In genomic region chr3:89377831-89378230, GRCm38 (mm10) we compare ENCODE assay signal across 10 mouse cellular contexts. TPM values are rescaled to one million over a fixed set of nuclear protein-coding genes. Genes with fewer than 3 reads are reported as not detected.
DNase-seq lines count a peak whose midpoint lies in the region; ATAC-seq and TF ChIP-seq lines count a peak whose summit lies in the region.
"Had no signal": no experiment of that assay in that cellular context is flagged by ENCODE, and none has a peak within 500 bp of the region (broad histone marks: within the 10 kb centered on the region; RNA-seq: fewer than 3 reads in every experiment).

No protein-coding gene starts in this region.

- no peak overlapping the region for H3K4me3 ChIP-seq in left cerebral cortex, adult 2 months
- H3K4me3 ChIP-seq in embryonic facial prominence, embryonic 15.5 days (replicated peaks), result peak overlapping the region; percentile 58
- peak overlapping the region; percentile 53; the same call in 1 of the 2 replicates for H3K4me3 ChIP-seq in intestine, embryonic 14.5 days (ENCODE audit: low read depth, low read length)
- 0 out of 2 replicates have a peak overlapping the region, but pooled peaks have one; percentile 52 for H3K4me3 ChIP-seq in neural tube, embryonic 13.5 days

- intact Hi-C loops in left cerebral cortex, adult 2 months (cut with DNase I), result no loop called here
- intact Hi-C loops in left cerebral cortex, postnatal 14 days (cut with DNase I), result loop anchor here (5.0 kb wide), 1 partner anchor 109 kb away; no protein-coding TSS in a partner anchor

- H3K9me3 ChIP-seq in embryonic facial prominence, embryonic 15.5 days (replicated peaks), result no peaks in the 10 kb centered on the region
- H3K9me3 ChIP-seq in intestine, embryonic 14.5 days (ENCODE audit: control insufficient read depth, low read length), result no peaks in the 10 kb centered on the region
- no peaks in the 10 kb centered on the region for H3K9me3 ChIP-seq in neural tube, embryonic 13.5 days

- DNase-seq in left cerebral cortex, adult 2 months (ENCODE audit: extremely low spot score in 1 of 2, low spot score in 2 of 2), result no peak
- no peak for DNase-seq in left cerebral cortex, postnatal 14 days (ENCODE audit: low spot score in 2 of 2)
- no peak for DNase-seq in intestine, embryonic 14.5 days (ENCODE audit: low spot score)
- DNase-seq in layer of hippocampus, adult 9-11 months, result no peak
- DNase-seq in gastrocnemius, postnatal 25 days, result no peak
- DNase-seq in left cerebral cortex, adult 18-20 months (ENCODE audit: low spot score in 2 of 2), result no peak

- H3K27me3 ChIP-seq in embryonic facial prominence, embryonic 15.5 days, result no peaks in the 10 kb centered on the region
- H3K27me3 ChIP-seq in intestine, embryonic 14.5 days (replicated peaks; ENCODE audit: control insufficient read depth, insufficient read depth, low read length), result no peaks in the 10 kb centered on the region
- no peaks in the 10 kb centered on the region for H3K27me3 ChIP-seq in neural tube, embryonic 13.5 days

- H3K9ac ChIP-seq in embryonic facial prominence, embryonic 15.5 days, result no peak overlapping the region
- no peak overlapping the region for H3K9ac ChIP-seq in intestine, embryonic 14.5 days (ENCODE audit: low read length)
- no peak overlapping the region for H3K9ac ChIP-seq in neural tube, embryonic 13.5 days

- TF ChIP-seq CTCF in left cerebral cortex, adult 2 months (IDR thresholded peaks at IDR 0.05), result no peak

- H3K36me3 ChIP-seq in embryonic facial prominence, embryonic 15.5 days, result peaks cover 12% of the 10 kb centered on the region; the same call in 1 of the 2 replicates
- H3K36me3 ChIP-seq in intestine, embryonic 14.5 days (ENCODE audit: control insufficient read depth, insufficient read depth, low read length), result peaks cover 7% of the 10 kb centered on the region
- no peaks in the 10 kb centered on the region for H3K36me3 ChIP-seq in neural tube, embryonic 13.5 days

- H3K27ac ChIP-seq in left cerebral cortex, adult 2 months, result peak overlapping the region; percentile 93; the same call in 1 of the 2 replicates
- H3K27ac ChIP-seq in embryonic facial prominence, embryonic 15.5 days (replicated peaks), result peak overlapping the region; percentile 58; the same call in 1 of the 2 replicates
- no peak overlapping the region for H3K27ac ChIP-seq in intestine, embryonic 14.5 days (ENCODE audit: low read depth)
- H3K27ac ChIP-seq in neural tube, embryonic 13.5 days (replicated peaks), result no peak overlapping the region

- peak overlapping the region; percentile 76 for H3K4me2 ChIP-seq in embryonic facial prominence, embryonic 15.5 days (replicated peaks)
- H3K4me2 ChIP-seq in intestine, embryonic 14.5 days (ENCODE audit: low read length), result peak overlapping the region; percentile 62
- peak overlapping the region; percentile 76 for H3K4me2 ChIP-seq in neural tube, embryonic 13.5 days

- peaks cover 24% of the 10 kb centered on the region for H3K4me1 ChIP-seq in embryonic facial prominence, embryonic 15.5 days
- peaks cover 11% of the 10 kb centered on the region for H3K4me1 ChIP-seq in intestine, embryonic 14.5 days (replicated peaks; ENCODE audit: control insufficient read depth, insufficient read depth, low read length)
- peaks cover 21% of the 10 kb centered on the region for H3K4me1 ChIP-seq in neural tube, embryonic 13.5 days (replicated peaks)

- no peak for ATAC-seq in embryonic facial prominence, embryonic 15.5 days (ENCODE audit: insufficient number of reproducible peaks, low FRiP score, low TSS enrichment, low read depth)
- 0 out of 2 replicates have a peak, but pooled peaks have one; percentile 6 for ATAC-seq in intestine, embryonic 14.5 days (replicated peaks; ENCODE audit: low FRiP score, low TSS enrichment, low read depth)
- peak; percentile 20; the same call in 1 of the 2 replicates for ATAC-seq in neural tube, embryonic 13.5 days (ENCODE audit: low read depth)

- WGBS in embryonic facial prominence, embryonic 15.5 days, result 70% methylated on average over 4 of the region's 4 CpGs
- 83% methylated on average over 4 of the region's 4 CpGs for WGBS in intestine, embryonic 14.5 days
- WGBS in neural tube, embryonic 13.5 days, result 66% methylated on average over 4 of the region's 4 CpGs

RNA-seq across cellular contexts. Expression of gene Dcst1, which starts 12.8 kb away (rescaled TPM):
- under 1 TPM in 1 of 2 experiments, not detected in 1; 0.28 TPM for total RNA-seq in left cerebral cortex, adult 2 months (2021)
- total RNA-seq in left cerebral cortex, postnatal 14 days (2021), result under 1 TPM in 1 of 2 experiments, not detected in 1; 0.23 TPM
- 0.46 and 0.64 TPM in 2 replicates for polyA plus RNA-seq in embryonic facial prominence, embryonic 15.5 days (2015; fragmentation: Nextera tagmentation; extraction: Ambion mirVana)
- polyA plus RNA-seq in intestine, embryonic 14.5 days (2014; fragmentation: Nextera tagmentation; extraction: Ambion mirVana), result 0.15 and 0.34 TPM in 2 replicates
- polyA plus RNA-seq in neural tube, embryonic 13.5 days (2015; fragmentation: Nextera tagmentation; extraction: Ambion mirVana), result 0.88 and 1.1 TPM in 2 replicates
- total RNA-seq in gastrocnemius, postnatal 25 days (2021), result not detected
- not detected for total RNA-seq in left cerebral cortex, adult 18-20 months (2021)
- total RNA-seq: neutrophil, adult 5-6 weeks had no signal

RNA-seq across cellular contexts. Expression of gene Dcst2, which starts 16.1 kb away (rescaled TPM):
- under 1 TPM; 0.29 to 0.40 TPM for total RNA-seq in left cerebral cortex, adult 2 months (2021)
- total RNA-seq in left cerebral cortex, postnatal 14 days (2021), result under 1 TPM; 0.34 to 0.35 TPM
- polyA plus RNA-seq in embryonic facial prominence, embryonic 15.5 days (2015; fragmentation: Nextera tagmentation; extraction: Ambion mirVana), result 0.13 and 0.21 TPM in 2 replicates
- polyA plus RNA-seq in intestine, embryonic 14.5 days (2014; fragmentation: Nextera tagmentation; extraction: Ambion mirVana), result 0.35 and 0.40 TPM in 2 replicates
- polyA plus RNA-seq in neural tube, embryonic 13.5 days (2015; fragmentation: Nextera tagmentation; extraction: Ambion mirVana), result 0.17 TPM in 1 of 2 replicates, not detected in the other
- not detected for total RNA-seq in gastrocnemius, postnatal 25 days (2021)
- under 1 TPM; 0.19 to 0.42 TPM for total RNA-seq in left cerebral cortex, adult 18-20 months (2021)
- total RNA-seq: common myeloid progenitor, adult 5-6 weeks; neutrophil, adult 5-6 weeks had no signal

RNA-seq across cellular contexts. Expression of gene Zbtb7b, which starts 16.7 kb away (rescaled TPM):
- 10 to 100 TPM; 12.4 to 13.2 TPM for total RNA-seq in left cerebral cortex, adult 2 months (2021)
- 1 to 10 TPM; 8.0 to 9.1 TPM for total RNA-seq in left cerebral cortex, postnatal 14 days (2021)
- polyA plus RNA-seq in embryonic facial prominence, embryonic 15.5 days (2015; fragmentation: Nextera tagmentation; extraction: Ambion mirVana), result 8.2 and 9.0 TPM in 2 replicates
- 4.7 and 5.3 TPM in 2 replicates for polyA plus RNA-seq in intestine, embryonic 14.5 days (2014; fragmentation: Nextera tagmentation; extraction: Ambion mirVana)
- 0.54 and 0.68 TPM in 2 replicates for polyA plus RNA-seq in neural tube, embryonic 13.5 days (2015; fragmentation: Nextera tagmentation; extraction: Ambion mirVana)
- total RNA-seq in gastrocnemius, postnatal 25 days (2021), result 10 to 100 TPM; 23.0 to 23.7 TPM
- 10 to 100 TPM; 13.6 to 15.5 TPM for total RNA-seq in left cerebral cortex, adult 18-20 months (2021)

RNA-seq across cellular contexts. Expression of gene Lenep, which starts 24.8 kb away (rescaled TPM):
- total RNA-seq in left cerebral cortex, adult 2 months (2021), result 1 to 10 TPM; 1.1 to 3.5 TPM
- 1 to 10 TPM; 1.6 to 4.0 TPM for total RNA-seq in left cerebral cortex, postnatal 14 days (2021)
- polyA plus RNA-seq in embryonic facial prominence, embryonic 15.5 days (2015; fragmentation: Nextera tagmentation; extraction: Ambion mirVana), result 0.25 and 0.91 TPM in 2 replicates
- polyA plus RNA-seq in intestine, embryonic 14.5 days (2014; fragmentation: Nextera tagmentation; extraction: Ambion mirVana), result not detected in 2 replicates
- polyA plus RNA-seq in neural tube, embryonic 13.5 days (2015; fragmentation: Nextera tagmentation; extraction: Ambion mirVana), result 0.84 and 2.6 TPM in 2 replicates
- total RNA-seq in gastrocnemius, postnatal 25 days (2021), result 1 to 10 TPM in 1 of 2 experiments, not detected in 1; 1.2 TPM
- total RNA-seq in left cerebral cortex, adult 18-20 months (2021), result 1 to 10 TPM; 3.8 to 6.4 TPM
- total RNA-seq: common myeloid progenitor, adult 5-6 weeks had no signal

RNA-seq across cellular contexts. Expression of gene Adam15, which starts 28.0 kb away (rescaled TPM):
- total RNA-seq in left cerebral cortex, adult 2 months (2021), result 100 to 1,000 TPM; 106 to 115 TPM
- total RNA-seq in left cerebral cortex, postnatal 14 days (2021), result 10 to 100 TPM; 95.0 TPM
- polyA plus RNA-seq in embryonic facial prominence, embryonic 15.5 days (2015; fragmentation: Nextera tagmentation; extraction: Ambion mirVana), result 93.2 and 96.1 TPM in 2 replicates
- 30.4 and 31.0 TPM in 2 replicates for polyA plus RNA-seq in intestine, embryonic 14.5 days (2014; fragmentation: Nextera tagmentation; extraction: Ambion mirVana)
- polyA plus RNA-seq in neural tube, embryonic 13.5 days (2015; fragmentation: Nextera tagmentation; extraction: Ambion mirVana), result 48.8 and 54.0 TPM in 2 replicates
- 10 to 100 TPM; 21.9 to 24.6 TPM for total RNA-seq in gastrocnemius, postnatal 25 days (2021)
- 100 to 1,000 TPM in 1 of 2 experiments, 10 to 100 TPM in 1; 99.8 to 102 TPM for total RNA-seq in left cerebral cortex, adult 18-20 months (2021)

Comparison
In these comparisons a context has a peak if more than half of its experiments do, and no peak if none do; other contexts are left out.
1. H3K27ac ChIP-seq: peak in left cerebral cortex, adult 2 months (single experiment) and embryonic facial prominence, embryonic 15.5 days (single experiment); none in intestine, embryonic 14.5 days (single experiment) and neural tube, embryonic 13.5 days (single experiment).
2. Peak in every context shown above with its lines, with median percentiles within 50 percentile points of each other: H3K4me2 ChIP-seq.